Mouse (Mus musculus): ENCODE results near the gene Ntm.

The Ntm gene

DNA sequence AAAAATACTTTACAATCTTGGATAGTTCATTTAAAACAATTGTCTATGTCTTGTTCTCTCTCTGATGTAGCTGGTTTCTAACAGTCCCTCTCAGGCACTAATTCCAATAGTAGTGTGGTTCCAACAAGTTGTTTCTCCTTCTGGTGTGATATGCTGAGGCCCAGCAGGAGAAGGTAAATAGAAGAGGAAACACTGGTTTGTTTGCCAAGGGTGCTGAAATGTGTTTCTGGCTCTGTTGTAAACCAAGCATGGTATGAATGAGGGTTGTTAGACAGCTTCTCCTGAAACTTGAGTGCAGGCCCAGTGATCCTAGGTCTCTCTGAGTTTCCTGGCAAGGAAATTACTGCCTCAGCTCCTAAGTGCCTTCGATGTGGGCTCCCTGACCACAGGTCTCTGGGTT, 985.7 kb downstream of the Ntm start:
- DNase-seq: no peak

- DNase-seq: no peak
These were observed 993.5 kb downstream of the Ntm start for GRCm38 (mm10) chr9:28969455-28969854.
